Mouse (Mus musculus): Measurements from ENCODE around the gene Wdr1.

Gene Wdr1

DNA sequence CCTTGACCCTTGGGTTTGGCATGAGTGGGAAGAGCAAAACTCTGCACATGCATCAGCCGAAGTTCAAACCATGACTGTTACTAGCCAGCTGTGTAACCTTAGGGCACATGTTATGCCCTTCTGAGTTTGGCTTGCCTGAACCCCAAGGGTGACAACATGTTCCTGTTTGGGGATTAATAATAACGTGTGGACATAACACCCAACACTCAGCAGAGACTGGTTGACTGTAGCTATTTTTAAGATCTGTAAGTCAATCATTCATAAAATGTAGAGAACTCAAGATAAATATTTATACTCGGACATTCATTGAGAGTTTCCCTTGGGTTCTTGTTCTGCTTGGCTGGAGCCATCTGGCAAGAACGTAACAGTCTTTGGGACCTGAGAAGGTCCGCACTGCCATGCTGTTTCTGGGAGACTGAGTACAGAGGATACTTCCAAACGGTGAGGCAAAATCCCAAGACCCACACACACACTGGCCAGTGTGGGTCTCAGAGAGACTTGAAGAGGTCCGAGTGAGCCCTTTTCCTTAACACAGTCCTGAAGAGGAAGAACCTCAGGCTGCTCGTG, 66.4 kb downstream of the Wdr1 start:
- CTCF ChIA-PET: interaction anchor here (0.6 kb wide), 1 partner anchor 170 kb away, joined by 4 read pairs; no protein-coding TSS in a partner anchor

- CTCF ChIA-PET: no interaction called here
These were observed 69.1 kb downstream of the Wdr1 start for GRCm38 (mm10) chr5:38493890-38494289.

DNA sequence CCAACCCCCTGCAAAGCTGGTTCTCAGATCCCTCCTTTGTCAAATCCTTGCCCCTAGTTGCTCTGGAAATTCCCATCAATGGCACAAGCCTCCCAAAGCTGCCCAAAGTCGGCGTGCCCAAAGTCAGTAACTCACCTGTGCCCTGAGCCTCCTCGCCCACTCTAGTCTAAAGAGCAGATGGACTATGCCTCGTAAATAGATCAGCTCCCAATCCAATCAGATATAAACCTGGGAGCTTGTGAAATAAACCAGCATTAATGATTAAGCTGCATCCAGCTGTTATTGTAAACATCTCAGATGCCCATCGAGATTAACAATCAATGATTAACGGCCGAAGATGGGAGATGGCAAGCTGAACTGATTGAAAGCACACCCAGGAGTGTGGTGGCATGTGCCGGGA, 71.3 kb downstream of the Wdr1 start:
- CTCF ChIA-PET: no interaction called here

GRCm38 (mm10) chr5:38489739-38490138, 73.3 kb downstream of the Wdr1 start:
- CTCF ChIA-PET: interaction anchor here (0.6 kb wide), 1 partner anchor 11 kb away, joined by 18 read pairs; no protein-coding TSS in a partner anchor

DNA sequence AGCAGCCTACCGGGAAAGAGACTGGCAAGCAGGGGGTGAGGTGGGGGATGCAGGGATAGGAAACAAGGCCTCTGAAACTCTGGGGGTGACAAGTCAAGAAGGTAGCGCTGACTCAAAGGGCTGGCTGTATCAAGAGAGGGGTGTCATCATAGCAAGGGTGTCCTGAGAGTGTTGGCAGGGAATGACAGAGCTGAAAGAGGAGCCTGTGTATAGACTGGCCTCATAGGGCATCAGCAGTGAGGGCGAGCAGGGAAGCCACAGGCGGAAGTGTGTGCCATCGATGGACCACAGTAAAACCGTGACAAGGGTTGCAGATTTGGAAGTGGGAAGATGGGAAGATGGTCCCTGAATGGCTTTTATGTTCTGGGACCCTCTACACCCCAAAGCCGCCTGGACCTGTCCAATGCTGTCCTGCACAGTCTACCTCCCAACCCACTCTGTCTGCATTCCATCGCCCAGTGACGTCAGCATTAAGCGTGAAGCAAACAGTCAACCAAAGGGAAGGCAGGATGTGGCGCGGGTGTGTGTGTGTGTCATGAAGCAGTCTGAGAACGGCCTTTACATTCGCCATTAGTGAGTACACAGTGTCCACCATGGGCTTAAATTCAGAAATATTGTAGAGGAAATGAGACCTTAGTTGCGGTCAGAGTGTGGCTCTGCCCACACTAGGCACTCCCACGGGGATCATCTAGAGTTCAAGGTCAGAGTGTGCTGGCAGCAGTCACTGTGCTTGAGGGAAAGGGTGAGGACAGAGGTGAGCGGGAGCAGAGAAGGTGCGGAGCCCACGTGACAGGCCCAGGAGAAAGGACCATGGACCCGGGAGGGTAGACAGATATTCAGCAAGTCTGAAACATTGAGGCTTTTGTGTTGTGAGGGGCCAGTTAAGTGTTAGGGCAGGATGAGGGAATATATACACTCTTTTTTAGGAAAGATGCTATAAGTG, 74.1 kb downstream of the Wdr1 start:
- CTCF ChIA-PET: no interaction called here

DNA sequence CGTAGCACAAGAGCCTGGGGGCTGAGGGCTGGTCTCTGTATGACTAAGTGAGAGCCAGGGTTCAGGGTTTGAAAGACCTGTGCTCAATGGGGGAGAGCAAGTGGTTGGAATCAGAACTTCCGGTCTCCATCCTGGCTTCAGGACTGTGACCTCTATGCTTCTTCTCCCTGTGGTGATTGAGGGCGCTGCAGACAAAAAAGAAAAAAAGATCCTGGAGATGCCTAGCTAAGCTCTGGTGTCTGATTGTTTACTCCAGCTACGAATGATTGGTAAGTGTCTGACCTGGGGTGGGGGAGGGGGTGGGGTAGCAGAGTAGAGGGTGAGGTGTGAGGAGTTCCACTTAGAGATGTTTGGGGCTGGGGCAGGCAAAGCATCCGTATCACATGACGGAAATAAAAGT, 75.0 kb downstream of the Wdr1 start:
- CTCF ChIA-PET: no interaction called here

- CTCF ChIA-PET: no interaction called here
These were observed 75.8 kb downstream of the Wdr1 start for GRCm38 (mm10) chr5:38487247-38487646.

GRCm38 (mm10) chr5:38485946-38486345, 77.1 kb downstream of the Wdr1 start:
- CTCF ChIA-PET: no interaction called here

DNA sequence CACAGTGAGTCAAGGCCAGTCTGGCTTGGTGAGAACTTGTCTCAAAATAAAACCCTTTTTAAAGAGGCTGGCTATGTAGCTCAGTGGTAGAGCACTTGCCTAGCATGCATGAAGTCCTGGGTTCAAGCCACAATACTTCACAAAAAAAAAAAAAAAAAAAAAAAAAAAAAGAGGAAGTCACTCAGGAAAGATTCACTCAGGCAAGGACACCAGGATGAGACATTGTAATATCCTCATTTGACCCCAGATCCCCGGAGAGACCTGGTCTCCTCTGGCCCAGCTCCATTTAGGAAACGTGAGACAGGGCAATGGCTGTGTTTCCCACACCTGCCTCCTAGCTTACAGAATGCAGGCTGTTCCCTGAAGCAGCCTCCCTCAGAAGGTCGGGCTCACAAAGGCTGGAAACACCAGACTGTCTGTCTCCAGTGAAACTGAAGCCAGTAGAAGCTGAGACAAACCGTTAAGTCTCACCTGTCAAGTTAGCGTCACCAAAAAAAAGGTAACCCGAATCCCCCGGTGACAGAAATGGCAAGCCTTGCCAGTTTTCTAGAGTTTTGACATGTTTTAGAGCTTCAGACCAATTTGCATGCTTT, 79.4 kb downstream of the Wdr1 start:
- CTCF ChIA-PET: interaction anchor here (0.5 kb wide), 1 partner anchor 98 kb away, joined by 9 read pairs; no protein-coding TSS in a partner anchor

- CTCF ChIA-PET: interaction anchor here (0.7 kb wide), 1 partner anchor 212 kb away, joined by 6 read pairs; no protein-coding TSS in a partner anchor
These were observed 82.0 kb downstream of the Wdr1 start for GRCm38 (mm10) chr5:38480822-38481707.

GRCm38 (mm10) chr5:38479908-38480725, 82.9 kb downstream of the Wdr1 start:
- CTCF ChIA-PET: no interaction called here

- CTCF ChIA-PET: interaction anchor here (0.8 kb wide), 1 partner anchor 10 kb away, joined by 18 read pairs; no protein-coding TSS in a partner anchor
These were observed 83.5 kb downstream of the Wdr1 start for GRCm38 (mm10) chr5:38479545-38479907.

DNA sequence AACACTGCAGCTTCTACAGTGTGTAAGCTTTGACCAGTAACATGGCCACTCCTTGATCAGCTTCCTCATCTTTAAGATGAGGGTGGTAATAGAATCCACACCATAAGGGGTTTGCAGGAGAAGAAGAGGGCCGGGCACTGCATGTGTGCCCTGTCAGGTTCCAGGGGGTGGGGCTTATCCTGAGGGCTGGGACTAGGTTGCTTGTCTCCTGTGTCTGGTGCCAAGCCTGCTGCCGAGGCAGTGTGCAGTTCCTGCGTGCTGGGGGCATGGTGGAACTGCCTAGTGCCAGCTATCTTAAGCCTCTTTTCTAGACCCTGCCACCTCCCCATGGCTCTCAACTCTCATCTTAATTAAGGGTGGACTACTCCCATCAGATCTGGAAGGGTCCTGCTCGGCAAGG, 84.0 kb downstream of the Wdr1 start:
- CTCF ChIA-PET: interaction anchor here (0.8 kb wide), 1 partner anchor 11 kb away, joined by 18 read pairs; no protein-coding TSS in a partner anchor

- CTCF ChIA-PET: no interaction called here
These were observed 85.1 kb downstream of the Wdr1 start for GRCm38 (mm10) chr5:38477731-38478445.

- CTCF ChIA-PET: no interaction called here
These were observed 86.0 kb downstream of the Wdr1 start for GRCm38 (mm10) chr5:38476861-38477565.
